Mouse (Mus musculus) ES-E14 (cell line): ENCODE results near the gene Farsb. TPM values are rescaled to one million over a fixed set of nuclear protein-coding genes. Genes with fewer than 3 reads are reported as not detected.

Experiments
- DNase-seq: peaks from one replicate; pipeline ENCODE4 v3.0.0-alpha.2; 2013; ENCODE audit warnings: low read depth, low spot score
- H3K27ac ChIP-seq: 2 replicates; pipeline ENCODE4 v1.5.1; 2012; ENCODE audit warnings: low read depth, mild to moderate bottlenecking, low read length, moderate library complexity, mixed read lengths; ENCODE audit not compliant: poor library complexity, insufficient read depth, severe bottlenecking
- H3K36me3 ChIP-seq: 2 replicates; pipeline ENCODE4 v1.6.1; 2012; ENCODE audit warnings: mild to moderate bottlenecking, low read length, moderate library complexity, mixed read lengths; ENCODE audit not compliant: control insufficient read depth, poor library complexity, insufficient read depth, severe bottlenecking
- H3K4me1 ChIP-seq, 2 experiments: fragments of 150-350 bp in 1 of 2; sonication (generic) in 1 of 2; 2 replicates each; pipeline ENCODE4 v1.6.1; 2012; ENCODE audit warnings: low read length in 2 of 2, mild to moderate bottlenecking in 1 of 2, mixed read lengths in 1 of 2; ENCODE audit not compliant: control insufficient read depth in 2 of 2, insufficient read depth in 2 of 2, poor library complexity in 1 of 2
- H3K4me3 ChIP-seq, 2 experiments: fragments of 150-350 bp in 1 of 2; sonication (generic) in 1 of 2; 2 replicates each; pipeline ENCODE4 v1.5.1; 2012; ENCODE audit warnings: low read length in 2 of 2, low read depth in 1 of 2, mild to moderate bottlenecking in 1 of 2, mixed read lengths in 1 of 2; ENCODE audit not compliant: insufficient read depth in 1 of 2, poor library complexity in 1 of 2, severe bottlenecking in 1 of 2
- H3K9ac ChIP-seq: 2 replicates; pipeline ENCODE4 v1.6.1; 2012; ENCODE audit warnings: low read depth, mild to moderate bottlenecking, low read length, mixed read lengths; ENCODE audit not compliant: poor library complexity, insufficient read depth, severe bottlenecking
- H3K9me3 ChIP-seq: fragments of 150-350 bp; sonication (generic); 2 replicates; pipeline ENCODE4 v1.6.1; 2012; ENCODE audit warnings: low read depth, mild to moderate bottlenecking, low read length; ENCODE audit not compliant: control insufficient read depth, insufficient read depth
- CHD2 ChIP-seq: IDR thresholded peaks from 2 replicates; pipeline ENCODE4 v1.6.1; 2014; ENCODE audit warnings: mild to moderate bottlenecking, low read depth, low read length, inconsistent platforms
- HCFC1 ChIP-seq: IDR thresholded peaks from 2 replicates; pipeline ENCODE4 v1.6.1; 2012; ENCODE audit warnings: low read length, inconsistent platforms, borderline replicate concordance; ENCODE audit not compliant: insufficient read depth
- MAFK ChIP-seq: IDR thresholded peaks from 2 replicates; pipeline ENCODE4 v1.6.1; 2014; ENCODE audit warnings: mild to moderate bottlenecking, low read depth, low read length, inconsistent platforms; ENCODE audit not compliant: insufficient read depth
- ZC3H11A ChIP-seq: IDR thresholded peaks from 2 replicates; pipeline ENCODE4 v1.6.1; 2012; ENCODE audit warnings: low read depth, mild to moderate bottlenecking, inconsistent platforms, low read length, borderline replicate concordance
- ZNF384 ChIP-seq: IDR thresholded peaks from 2 replicates; pipeline ENCODE4 v1.6.1; 2012; ENCODE audit warnings: low read depth, low read length, inconsistent platforms
- in situ Hi-C, 2 experiments: fragments of 600-800 bp; cut with MboI; formaldehyde crosslinking; loops; one replicate each; pipeline ENCODE4 v1.15.1; 2025; ENCODE audit warnings: low sequenced_read_pairs in 2 of 2, inconsistent platforms in 1 of 2; ENCODE audit not compliant: unreplicated experiment in 2 of 2
- total RNA-seq: library from RNA; depleted of rRNA; stranded (reverse); fragments of 300-350 nt; gene quantifications from 2 replicates; pipeline ENCODE4 v1.2.3, GENCODE M21; 2012

The Farsb gene
- total RNA-seq, 1 experiment, result 100 TPM

- H3K36me3 ChIP-seq, result peaks cover 5% of the 10 kb centered on the region; the same call in 1 of the 2 replicates
- in situ Hi-C loops, result no loop called here
- TF ChIP-seq MAFK (no peak), HCFC1 (no peak), ZNF384 (no peak), CHD2 (no peak)
- H3K4me1 ChIP-seq, result peaks cover 0 to 2% of the 10 kb centered on the region in 2 experiments; a peak in 1 of 4 replicates
- H3K9me3 ChIP-seq, result no peaks in the 10 kb centered on the region
- H3K4me3 ChIP-seq, result no peak overlapping the region
- no peak for DNase-seq
- no peak overlapping the region for H3K9ac ChIP-seq
- no peak overlapping the region for H3K27ac ChIP-seq
Observed at GRCm38 (mm10) chr1:78421749-78422148, 66.9 kb downstream of the Farsb start.

- in situ Hi-C loops, result no loop called here
- TF ChIP-seq CHD2 (no peak), HCFC1 (no peak), MAFK (no peak), ZC3H11A (no peak), ZNF384 (no peak)
- Histone ChIP-seq H3K4me1 (peaks cover 0 to 2% of the 10 kb centered on the region in 2 experiments; a peak in 1 of 4 replicates), H3K9ac (no peak overlapping the region), H3K9me3 (no peaks in the 10 kb centered on the region), H3K36me3 (peaks cover 5% of the 10 kb centered on the region; the same call in 1 of the 2 replicates), H3K4me3 (no peak overlapping the region), H3K27ac (no peak overlapping the region)
- DNase-seq, result peak; percentile 15
Observed at GRCm38 (mm10) chr1:78420271-78420670, 68.4 kb downstream of the Farsb start.

GRCm38 (mm10) chr1:78419593-78419992 is 69.1 kb downstream of the Farsb start:
- Histone ChIP-seq H3K27ac (no peak overlapping the region), H3K36me3 (peaks cover 2% of the 10 kb centered on the region; the same call in 1 of the 2 replicates), H3K4me3 (no peak overlapping the region), H3K4me1 (peaks cover 0 to 2% of the 10 kb centered on the region in 2 experiments; a peak in 1 of 4 replicates), H3K9me3 (no peaks in the 10 kb centered on the region), H3K9ac (no peak overlapping the region)
- in situ Hi-C loops, result no loop called here
- TF ChIP-seq HCFC1 (no peak), ZC3H11A (0 out of 2 replicates have a peak, but pooled peaks have one; percentile 15), CHD2 (no peak), MAFK (no peak)
- peak; percentile 39 for DNase-seq

- no peak overlapping the region for H3K27ac ChIP-seq
- TF ChIP-seq CHD2 (no peak), HCFC1 (no peak), ZNF384 (no peak), MAFK (no peak), ZC3H11A (no peak)
- H3K9ac ChIP-seq, result no peak overlapping the region
- no peaks in the 10 kb centered on the region for H3K9me3 ChIP-seq
- H3K4me3 ChIP-seq, result no peak overlapping the region
- no peak for DNase-seq
- H3K36me3 ChIP-seq, result peaks cover 2% of the 10 kb centered on the region; the same call in 1 of the 2 replicates
- in situ Hi-C loops, result no loop called here
- H3K4me1 ChIP-seq, result peaks cover 2 to 8% of the 10 kb centered on the region in 2 experiments; a peak in 1 of 4 replicates
Observed at GRCm38 (mm10) chr1:78417154-78417911, 71.4 kb downstream of the Farsb start.
